Mouse (Mus musculus): ENCODE measurements at regions not wholly inside any gene's neighbourhood (a gene's known extent, or its start where the extent isn't known, plus 50 kb on each side); places are given as distances from the start of the nearest gene placed in this dataset.

GRCm38 (mm10) chr13:10741391-10741790 is 380.7 kb upstream of the Chrm3 start:
- no peak for DNase-seq

GRCm38 (mm10) chr13:10725745-10726171 is 365.1 kb upstream of the Chrm3 start:
- no peak for DNase-seq

- DNase-seq = no peak
These were observed 364.7 kb upstream of the Chrm3 start for GRCm38 (mm10) chr13:10725335-10725734.

- DNase-seq = no peak
These were observed 360.0 kb upstream of the Chrm3 start for GRCm38 (mm10) chr13:10720639-10721038.

- no peak for DNase-seq
These were observed 350.8 kb upstream of the Chrm3 start for GRCm38 (mm10) chr13:10711451-10711850.

GRCm38 (mm10) chr13:10710909-10711308 is 350.3 kb upstream of the Chrm3 start:
- no peak for DNase-seq

- no peak for DNase-seq
These were observed 336.5 kb upstream of the Chrm3 start for GRCm38 (mm10) chr13:10697146-10697545.

GRCm38 (mm10) chr13:10696181-10696977 is 335.7 kb upstream of the Chrm3 start:
- no peak for DNase-seq

GRCm38 (mm10) chr13:10691307-10691706 is 330.7 kb upstream of the Chrm3 start:
- no peak for DNase-seq

GRCm38 (mm10) chr13:10687379-10687778 is 326.7 kb upstream of the Chrm3 start:
- no peak for DNase-seq

- DNase-seq = no peak
These were observed 293.4 kb upstream of the Chrm3 start for GRCm38 (mm10) chr13:10654086-10654422.

GRCm38 (mm10) chr13:10653376-10654085 is 292.9 kb upstream of the Chrm3 start:
- DNase-seq = peak; percentile 2

- no peak for DNase-seq
These were observed 276.2 kb upstream of the Chrm3 start for GRCm38 (mm10) chr13:10636859-10637258.

- no peak for DNase-seq
These were observed 269.8 kb upstream of the Chrm3 start for GRCm38 (mm10) chr13:10630467-10630866.

- no peak for DNase-seq
These were observed 259.0 kb upstream of the Chrm3 start for GRCm38 (mm10) chr13:10619661-10620060.

- no peak for DNase-seq
These were observed 257.8 kb upstream of the Chrm3 start for GRCm38 (mm10) chr13:10618421-10618954.

GRCm38 (mm10) chr13:10574951-10575350 is 214.3 kb upstream of the Chrm3 start:
- no peak for DNase-seq

- DNase-seq = no peak
These were observed 206.2 kb upstream of the Chrm3 start for GRCm38 (mm10) chr13:10566825-10567224.

- DNase-seq = no peak
These were observed 196.9 kb upstream of the Chrm3 start for GRCm38 (mm10) chr13:10557559-10557958.

- DNase-seq = no peak
These were observed 193.9 kb upstream of the Chrm3 start for GRCm38 (mm10) chr13:10554595-10554994.

GRCm38 (mm10) chr13:10542723-10543122 is 182.1 kb upstream of the Chrm3 start:
- no peak for DNase-seq

GRCm38 (mm10) chr13:10540197-10540940 is 179.7 kb upstream of the Chrm3 start:
- no peak for DNase-seq

- DNase-seq = no peak
These were observed 178.3 kb upstream of the Chrm3 start for GRCm38 (mm10) chr13:10538927-10539326.

Measured in right cerebral cortex, postnatal 4 days (tissue).